ENCODE assay signal across 20 mouse cellular contexts in genomic region chr8:125043394-125043793, GRCm38 (mm10). TPM values are rescaled to one million over a fixed set of nuclear protein-coding genes. Genes with fewer than 3 reads are reported as not detected.
DNase-seq lines count a peak whose midpoint lies in the region; ATAC-seq and TF ChIP-seq lines count a peak whose summit lies in the region.
"Had no signal": no experiment of that assay in that cellular context is flagged by ENCODE, and none has a peak within 500 bp of the region (broad histone marks: within the 10 kb centered on the region; RNA-seq: fewer than 3 reads in every experiment).

No protein-coding gene starts in this region.

- 71% methylated on average over 7 of the region's 7 CpGs for WGBS in lung, embryonic 16.5 days
- 76% methylated on average over 7 of the region's 7 CpGs for WGBS in lung, postnatal 0 days
- 48% methylated on average over 7 of the region's 7 CpGs for WGBS in limb, embryonic 14.5 days

- H3K4me1 ChIP-seq in lung, embryonic 16.5 days (replicated peaks; ENCODE audit: control insufficient read depth, insufficient read depth, low read length): no peaks in the 10 kb centered on the region
- no peaks in the 10 kb centered on the region for H3K4me1 ChIP-seq in lung, postnatal 0 days (ENCODE audit: insufficient read depth, low read depth, low read length)
- peaks cover 8% of the 10 kb centered on the region; the same call in 1 of the 2 replicates for H3K4me1 ChIP-seq in limb, embryonic 14.5 days (ENCODE audit: control insufficient read depth, insufficient read depth, low read length)
- H3K4me1 ChIP-seq: heart, embryonic 15.5 days; liver, embryonic 13.5 days; midbrain, embryonic 12.5 days; neural tube, embryonic 12.5 days had no signal

- intact Hi-C loops in gastrocnemius, adult 2 months (cut with DNase I): no loop called here

- 0 out of 2 replicates have a peak, but pooled peaks have one; percentile 36 for ATAC-seq in lung, embryonic 16.5 days (ENCODE audit: low read depth)
- ATAC-seq in lung, postnatal 0 days: no peak
- ATAC-seq in limb, embryonic 14.5 days (ENCODE audit: low FRiP score, low read depth): no peak
- ATAC-seq in erythroblast, adult 5-6 weeks (replicated peaks; ENCODE audit: low FRiP score, poor library complexity, severe bottlenecking): no peak

- TF ChIP-seq POLR2A in limb, embryonic 14.5 days (IDR thresholded peaks at IDR 0.05; ENCODE audit: borderline replicate concordance, extremely low read depth, insufficient read depth, insufficient read length): no peak

- DNase-seq in gastrocnemius, adult 2 months: no peak
- DNase-seq in gastrocnemius, postnatal 25 days: no peak
- no peak for DNase-seq in lung, postnatal 0 days (ENCODE audit: low spot score)
- no peak for DNase-seq in limb, embryonic 14.5 days (ENCODE audit: low spot score)
- no peak for DNase-seq in layer of hippocampus, adult 2 months (ENCODE audit: low spot score in 2 of 2)
- no peak for DNase-seq in adrenal gland, postnatal 4 days (ENCODE audit: low spot score in 2 of 2)
- DNase-seq: cerebellum, adult 11-12 months; cerebellum, postnatal 14 days; layer of hippocampus, postnatal 36 days; liver, embryonic 13.5 days; right cerebral cortex, adult 18-20 months; thymus, postnatal 36 days had no signal

- no peak overlapping the region for H3K4me3 ChIP-seq in gastrocnemius, adult 2 months
- no peak overlapping the region for H3K4me3 ChIP-seq in lung, embryonic 16.5 days (ENCODE audit: low read length)
- no peak overlapping the region for H3K4me3 ChIP-seq in lung, postnatal 0 days (ENCODE audit: low read depth, low read length)
- H3K4me3 ChIP-seq in limb, embryonic 14.5 days (replicated peaks; ENCODE audit: low read length): no peak overlapping the region
- H3K4me3 ChIP-seq in layer of hippocampus, adult 2 months: no peak overlapping the region
- H3K4me3 ChIP-seq: heart, embryonic 15.5 days; hindbrain, embryonic 12.5 days; liver, embryonic 13.5 days; lung, embryonic 15.5 days; midbrain, embryonic 12.5 days; neural tube, embryonic 12.5 days had no signal

- peaks cover 4% of the 10 kb centered on the region; the same call in 1 of the 2 replicates for H3K36me3 ChIP-seq in lung, embryonic 16.5 days (ENCODE audit: control insufficient read depth, insufficient read depth, low read length)
- no peaks in the 10 kb centered on the region for H3K36me3 ChIP-seq in lung, postnatal 0 days (ENCODE audit: insufficient read depth, low read length)
- H3K36me3 ChIP-seq in limb, embryonic 14.5 days (ENCODE audit: control insufficient read depth, insufficient read depth, low read length): peaks cover 9% of the 10 kb centered on the region

- no peak for TF ChIP-seq CTCF in gastrocnemius, adult 2 months (IDR thresholded peaks at IDR 0.05)
- no peak for TF ChIP-seq CTCF in lung, postnatal 0 days (IDR thresholded peaks at IDR 0.05)
- TF ChIP-seq CTCF in layer of hippocampus, adult 2 months (conservative IDR thresholded peaks at IDR 0.05): no peak

- no peak overlapping the region for H3K9ac ChIP-seq in lung, embryonic 16.5 days (ENCODE audit: low read length)
- H3K9ac ChIP-seq in lung, postnatal 0 days (replicated peaks; ENCODE audit: low read depth): no peak overlapping the region
- H3K9ac ChIP-seq in limb, embryonic 14.5 days (ENCODE audit: low read depth, low read length, severe bottlenecking): no peak overlapping the region
- H3K9ac ChIP-seq: heart, embryonic 15.5 days; hindbrain, embryonic 12.5 days; liver, embryonic 13.5 days; lung, embryonic 15.5 days; midbrain, embryonic 12.5 days; neural tube, embryonic 12.5 days had no signal

- peak overlapping the region; percentile 71 for H3K27ac ChIP-seq in gastrocnemius, adult 2 months
- H3K27ac ChIP-seq in lung, embryonic 16.5 days (ENCODE audit: low read length): no peak overlapping the region
- H3K27ac ChIP-seq in lung, postnatal 0 days (ENCODE audit: low read length): no peak overlapping the region
- H3K27ac ChIP-seq in limb, embryonic 14.5 days (replicated peaks; ENCODE audit: low read depth, low read length): peak overlapping the region; percentile 41; the same call in 1 of the 2 replicates
- H3K27ac ChIP-seq in layer of hippocampus, adult 2 months: no peak overlapping the region
- H3K27ac ChIP-seq: heart, embryonic 15.5 days; hindbrain, embryonic 12.5 days; liver, embryonic 13.5 days; lung, embryonic 15.5 days; midbrain, embryonic 12.5 days; neural tube, embryonic 12.5 days had no signal

- H3K4me2 ChIP-seq in lung, embryonic 16.5 days (ENCODE audit: low read depth, low read length): no peak overlapping the region
- H3K4me2 ChIP-seq in lung, postnatal 0 days (replicated peaks; ENCODE audit: low read depth, low read length): no peak overlapping the region
- H3K4me2 ChIP-seq in limb, embryonic 14.5 days (replicated peaks; ENCODE audit: low read depth, low read length, severe bottlenecking): no peak overlapping the region
- H3K4me2 ChIP-seq: heart, embryonic 15.5 days; hindbrain, embryonic 12.5 days; liver, embryonic 13.5 days; lung, embryonic 15.5 days; midbrain, embryonic 12.5 days; neural tube, embryonic 12.5 days had no signal

- TF ChIP-seq EP300 in lung, postnatal 0 days (IDR thresholded peaks at IDR 0.05): no peak

- H3K9me3 ChIP-seq in lung, embryonic 16.5 days (ENCODE audit: control insufficient read depth, low read length): no peaks in the 10 kb centered on the region
- no peaks in the 10 kb centered on the region for H3K9me3 ChIP-seq in lung, postnatal 0 days (ENCODE audit: low read length)
- no peaks in the 10 kb centered on the region for H3K9me3 ChIP-seq in limb, embryonic 14.5 days (ENCODE audit: control insufficient read depth, low read length)
- H3K9me3 ChIP-seq: heart, embryonic 15.5 days; hindbrain, embryonic 12.5 days; liver, embryonic 13.5 days; lung, embryonic 15.5 days; neural tube, embryonic 12.5 days had no signal

- H3K27me3 ChIP-seq in lung, embryonic 16.5 days (ENCODE audit: control insufficient read depth, insufficient read depth, low read depth, low read length): no peaks in the 10 kb centered on the region
- H3K27me3 ChIP-seq in lung, postnatal 0 days (replicated peaks; ENCODE audit: insufficient read depth, low read length): no peaks in the 10 kb centered on the region
- no peaks in the 10 kb centered on the region for H3K27me3 ChIP-seq in limb, embryonic 14.5 days (ENCODE audit: control insufficient read depth, insufficient read depth, low read length)
- H3K27me3 ChIP-seq: heart, embryonic 15.5 days; hindbrain, embryonic 12.5 days; liver, embryonic 13.5 days; lung, embryonic 15.5 days; midbrain, embryonic 12.5 days; neural tube, embryonic 12.5 days had no signal

RNA-seq across cellular contexts. Expression of gene Disc1, which starts 10.6 kb away (rescaled TPM):
- total RNA-seq in gastrocnemius, adult 2 months (2021): 1 to 10 TPM in 1 of 2 experiments, under 1 TPM in 1; 0.84 to 1.3 TPM
- 1 to 10 TPM in 1 of 2 experiments, under 1 TPM in 1; 0.61 to 1.0 TPM for total RNA-seq in gastrocnemius, postnatal 25 days (2021)
- polyA plus RNA-seq in lung, embryonic 16.5 days (2015; fragmentation: Nextera tagmentation; extraction: Ambion mirVana): 2.6 and 2.8 TPM in 2 replicates
- polyA plus RNA-seq in lung, postnatal 0 days (2015; fragmentation: Nextera tagmentation; extraction: Ambion mirVana): 0.97 and 1.0 TPM in 2 replicates
- 3.2 and 3.8 TPM in 2 replicates for polyA plus RNA-seq in limb, embryonic 14.5 days (2012; rRNA removed)
- 2.2 and 2.7 TPM in 2 replicates for polyA plus RNA-seq in limb, embryonic 14.5 days (2014; fragmentation: Nextera tagmentation; extraction: Ambion mirVana)
- total RNA-seq in layer of hippocampus, adult 2 months (2021): 1 to 10 TPM; 5.6 to 6.1 TPM
- not detected in 2 replicates for total RNA-seq in erythroblast, adult 5-6 weeks (2015; ENCODE audit: low replicate concordance)
- total RNA-seq in erythroblast, adult 5-6 weeks (2017; ENCODE audit: low replicate concordance): 1.3 and 1.6 TPM in 2 replicates
- 1 to 10 TPM; 4.1 to 4.8 TPM for total RNA-seq in adrenal gland, postnatal 4 days (2021)
- total RNA-seq: G1E had no signal
- polyA plus RNA-seq: G1E had no signal

RNA-seq across cellular contexts. Expression of gene Tsnax, which starts 30.6 kb away (rescaled TPM):
- 10 to 100 TPM; 74.2 to 82.9 TPM for total RNA-seq in gastrocnemius, adult 2 months (2021)
- total RNA-seq in gastrocnemius, postnatal 25 days (2021): 10 to 100 TPM; 52.2 to 67.2 TPM
- polyA plus RNA-seq in lung, embryonic 16.5 days (2015; fragmentation: Nextera tagmentation; extraction: Ambion mirVana): 108 and 112 TPM in 2 replicates
- 60.6 and 63.3 TPM in 2 replicates for polyA plus RNA-seq in lung, postnatal 0 days (2015; fragmentation: Nextera tagmentation; extraction: Ambion mirVana)
- polyA plus RNA-seq in limb, embryonic 14.5 days (2012; rRNA removed): 108 and 122 TPM in 2 replicates
- 137 and 146 TPM in 2 replicates for polyA plus RNA-seq in limb, embryonic 14.5 days (2014; fragmentation: Nextera tagmentation; extraction: Ambion mirVana)
- total RNA-seq in layer of hippocampus, adult 2 months (2021): 100 to 1,000 TPM; 150 to 154 TPM
- 20.1 and 23.4 TPM in 2 replicates for total RNA-seq in erythroblast, adult 5-6 weeks (2015; ENCODE audit: low replicate concordance)
- 6.9 and 10.6 TPM in 2 replicates for total RNA-seq in erythroblast, adult 5-6 weeks (2017; ENCODE audit: low replicate concordance)
- 10 to 100 TPM; 83.6 to 88.4 TPM for total RNA-seq in adrenal gland, postnatal 4 days (2021)

Comparison
In these comparisons a context has a peak if more than half of its experiments do, and no peak if none do; other contexts are left out.
1. H3K27ac ChIP-seq: peak in gastrocnemius, adult 2 months (single experiment) and limb, embryonic 14.5 days (single experiment); none in lung, embryonic 16.5 days (single experiment), lung, postnatal 0 days (single experiment) and layer of hippocampus, adult 2 months (single experiment).